Mouse (Mus musculus): ENCODE measurements around the gene Ripor2. TPM values are rescaled to one million over a fixed set of nuclear protein-coding genes. Genes with fewer than 3 reads are reported as not detected.

Ripor2 gene
- total RNA-seq, 2 experiments from 2014 or later, result 7.1 to 15.5 TPM

DNA sequence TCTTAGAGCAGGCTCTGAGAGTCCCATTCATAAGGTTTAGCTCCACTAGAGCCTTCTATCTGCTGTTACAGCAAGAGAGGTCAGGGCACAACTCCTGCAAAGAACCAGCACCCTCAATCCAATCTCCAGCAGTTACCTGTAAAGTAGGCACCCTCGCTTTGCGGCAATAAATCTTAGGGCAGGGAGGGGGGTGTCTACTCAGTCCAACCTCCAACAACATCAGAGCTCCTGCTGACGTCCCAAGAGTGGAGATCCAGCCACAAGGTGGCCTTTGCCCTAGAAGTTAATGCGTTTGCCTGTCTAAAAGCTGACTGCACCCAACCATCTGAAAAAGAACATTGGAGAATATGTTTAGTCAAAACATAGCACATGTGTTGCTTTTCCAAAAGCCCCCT lies 58.2 kb downstream of the Ripor2 start:
- ATAC-seq (replicated peaks; ENCODE audit: low FRiP score, poor library complexity, severe bottlenecking), result no peak

DNA sequence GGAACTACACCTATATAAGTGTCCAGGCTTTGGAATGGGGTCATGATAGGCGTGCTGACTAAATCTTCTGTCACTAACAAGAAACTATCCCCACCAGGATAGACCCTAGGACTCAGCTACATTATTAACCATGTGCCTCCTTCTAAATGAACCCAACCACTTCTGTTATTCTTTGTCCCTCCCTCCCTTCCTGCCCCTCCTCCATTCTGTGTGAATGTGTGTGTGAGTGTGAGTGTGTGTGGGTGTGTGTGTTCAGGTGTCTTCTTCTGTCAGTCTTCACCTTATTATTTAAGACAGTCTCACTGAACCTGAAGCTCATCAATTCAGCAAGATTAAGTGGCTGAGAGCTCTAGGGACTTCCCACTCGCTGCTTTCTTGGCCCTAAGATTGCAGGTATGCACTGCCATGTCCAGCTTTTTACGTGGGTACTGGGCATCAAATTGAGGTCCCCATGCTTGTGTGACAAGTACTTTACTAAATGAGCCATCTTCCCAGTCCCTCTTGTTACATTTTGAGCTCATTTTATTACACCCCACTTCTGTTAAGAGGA lies 58.9 kb downstream of the Ripor2 start:
- no peak for ATAC-seq (replicated peaks; ENCODE audit: low FRiP score, poor library complexity, severe bottlenecking)

GRCm38 (mm10) chr13:24641491-24642430 lies 59.8 kb downstream of the Ripor2 start:
- ATAC-seq (replicated peaks; ENCODE audit: low FRiP score, poor library complexity, severe bottlenecking), result no peak

DNA sequence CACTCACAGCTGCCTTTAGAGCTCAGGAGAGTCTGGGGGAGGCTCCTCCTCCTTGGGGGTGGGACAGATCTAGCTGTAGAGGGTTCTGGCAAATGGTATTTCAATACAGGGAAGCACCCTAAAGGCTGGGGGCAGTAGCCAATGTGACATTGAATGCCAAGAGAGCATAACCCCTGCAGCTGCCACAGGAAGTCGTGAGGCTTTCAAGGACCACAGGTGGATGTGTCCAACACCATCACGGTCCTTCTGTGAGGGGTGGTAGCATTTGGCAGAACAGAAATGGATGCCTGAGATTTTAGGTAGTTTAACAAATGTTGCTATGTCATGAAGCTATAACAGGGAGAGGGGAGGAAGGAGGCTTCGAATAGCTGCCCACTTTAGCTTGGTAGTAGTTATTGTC lies 63.2 kb downstream of the Ripor2 start:
- no peak for ATAC-seq (replicated peaks; ENCODE audit: low FRiP score, poor library complexity, severe bottlenecking)

DNA sequence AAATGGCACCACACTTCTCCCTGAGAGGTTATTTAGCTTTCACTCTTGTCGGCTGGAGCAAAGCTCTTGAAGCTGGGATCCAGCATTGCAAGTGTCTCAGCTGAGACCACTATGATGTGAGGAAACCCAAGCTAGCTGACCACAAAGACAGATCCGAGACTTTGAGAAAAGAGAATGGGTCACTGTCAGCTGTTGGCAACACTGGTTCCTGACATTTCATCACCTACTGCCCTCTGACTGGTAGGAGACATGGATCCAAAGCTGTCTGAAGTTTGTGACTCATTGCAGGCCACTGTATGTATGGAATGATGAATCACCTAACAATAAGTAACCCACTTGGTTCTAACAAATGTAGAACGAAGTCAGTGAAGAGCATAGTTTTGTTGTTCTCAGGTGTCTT lies 64.3 kb downstream of the Ripor2 start:
- no peak for ATAC-seq (replicated peaks; ENCODE audit: low FRiP score, poor library complexity, severe bottlenecking)

DNA sequence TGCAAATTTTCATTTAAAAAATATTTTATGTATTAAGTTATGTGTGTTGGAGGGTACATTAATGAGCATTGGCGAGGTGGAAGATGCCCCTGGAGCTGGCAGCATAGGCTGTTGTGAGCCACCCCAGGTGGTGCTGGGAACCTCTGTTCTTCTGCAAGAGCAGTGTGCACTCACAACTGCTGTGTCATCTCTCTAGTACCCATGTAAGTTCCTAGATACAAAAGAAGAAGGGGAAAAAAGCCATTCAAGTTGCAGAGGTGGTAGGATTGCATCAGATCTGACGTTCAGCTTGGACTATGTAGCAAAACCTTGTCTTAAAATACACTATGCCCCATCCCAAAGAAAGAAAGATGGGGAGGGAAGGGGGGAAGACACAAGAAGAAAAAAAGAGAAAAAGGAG lies 65.5 kb downstream of the Ripor2 start:
- no peak for ATAC-seq (replicated peaks; ENCODE audit: low FRiP score, poor library complexity, severe bottlenecking)

- no peak for ATAC-seq (replicated peaks; ENCODE audit: low FRiP score, poor library complexity, severe bottlenecking)
These were observed 66.0 kb downstream of the Ripor2 start for GRCm38 (mm10) chr13:24648027-24648426.

GRCm38 (mm10) chr13:24648668-24649067 lies 66.7 kb downstream of the Ripor2 start:
- ATAC-seq (replicated peaks; ENCODE audit: low FRiP score, poor library complexity, severe bottlenecking), result no peak

DNA sequence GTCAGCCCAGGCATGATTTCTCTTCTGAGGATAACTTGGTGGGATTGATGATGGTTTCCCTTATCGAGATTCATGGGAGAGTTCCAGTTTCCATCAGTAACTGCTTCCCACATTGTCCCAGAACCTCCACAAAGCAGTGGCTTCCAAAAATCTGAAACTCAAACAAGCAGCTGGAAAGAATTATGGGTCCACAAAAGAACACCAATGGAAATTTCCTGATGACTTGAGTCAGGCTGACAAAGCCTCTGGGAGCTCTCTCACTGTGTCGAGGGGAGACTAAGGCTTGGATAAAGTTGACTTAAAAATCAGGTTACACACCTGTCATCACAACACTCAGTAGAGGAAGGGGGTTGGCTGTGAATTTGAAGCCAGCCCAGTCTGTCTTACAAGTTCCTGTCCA lies 67.1 kb downstream of the Ripor2 start:
- ATAC-seq (replicated peaks; ENCODE audit: low FRiP score, poor library complexity, severe bottlenecking), result no peak

DNA sequence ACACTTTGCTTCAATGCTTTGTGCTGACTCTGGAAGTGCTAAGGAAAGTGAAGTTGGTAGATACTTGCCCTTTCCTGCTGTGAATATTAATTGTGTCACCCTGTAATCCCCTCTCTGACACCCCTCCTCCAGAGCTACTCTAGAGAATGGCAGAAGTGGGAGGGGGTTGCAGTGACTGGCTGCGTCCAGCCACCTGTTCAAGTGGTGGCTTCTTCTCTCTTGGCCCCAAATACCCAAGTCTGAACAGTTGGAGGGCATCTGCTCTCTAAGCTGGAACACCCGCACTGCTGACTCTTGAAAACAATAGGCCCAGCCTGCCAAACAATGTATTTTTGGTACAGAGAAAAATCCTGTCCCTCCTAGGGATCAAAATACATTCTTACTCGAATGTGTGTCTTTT lies 69.0 kb downstream of the Ripor2 start:
- ATAC-seq (replicated peaks; ENCODE audit: low FRiP score, poor library complexity, severe bottlenecking), result no peak

- no peak for ATAC-seq (replicated peaks; ENCODE audit: low FRiP score, poor library complexity, severe bottlenecking)
These were observed 73.1 kb downstream of the Ripor2 start for GRCm38 (mm10) chr13:24654919-24655635.

GRCm38 (mm10) chr13:24656719-24657497 lies 74.9 kb downstream of the Ripor2 start:
- no peak for ATAC-seq (replicated peaks; ENCODE audit: low FRiP score, poor library complexity, severe bottlenecking)

- no peak for ATAC-seq (replicated peaks; ENCODE audit: low FRiP score, poor library complexity, severe bottlenecking)
These were observed 84.8 kb downstream of the Ripor2 start for GRCm38 (mm10) chr13:24666763-24667162.

GRCm38 (mm10) chr13:24668556-24668955 lies 86.6 kb downstream of the Ripor2 start:
- ATAC-seq (replicated peaks; ENCODE audit: low FRiP score, poor library complexity, severe bottlenecking), result no peak

DNA sequence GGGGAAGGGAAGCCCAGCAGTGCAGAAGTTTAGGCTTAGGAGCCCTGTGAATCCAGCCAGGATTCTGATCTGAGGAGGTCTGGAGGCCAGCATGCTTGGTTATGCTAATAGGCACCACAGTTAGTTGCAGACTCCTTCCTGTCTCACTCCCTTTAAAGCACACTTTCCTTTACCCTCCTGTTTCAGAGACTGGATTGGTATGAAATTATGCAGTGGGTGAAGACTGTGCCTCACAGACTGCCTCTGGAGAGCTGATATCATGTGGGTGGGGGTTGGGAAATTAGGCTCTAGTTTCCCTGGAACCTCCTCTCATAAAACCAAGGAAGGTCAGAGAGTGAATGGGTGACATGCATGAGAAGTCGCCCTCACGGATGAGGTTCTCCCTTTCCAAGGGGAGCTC lies 88.7 kb downstream of the Ripor2 start:
- ATAC-seq (replicated peaks; ENCODE audit: low FRiP score, poor library complexity, severe bottlenecking), result no peak

- ATAC-seq (replicated peaks; ENCODE audit: low FRiP score, poor library complexity, severe bottlenecking), result no peak
These were observed 97.2 kb downstream of the Ripor2 start for GRCm38 (mm10) chr13:24679027-24679680.

DNA sequence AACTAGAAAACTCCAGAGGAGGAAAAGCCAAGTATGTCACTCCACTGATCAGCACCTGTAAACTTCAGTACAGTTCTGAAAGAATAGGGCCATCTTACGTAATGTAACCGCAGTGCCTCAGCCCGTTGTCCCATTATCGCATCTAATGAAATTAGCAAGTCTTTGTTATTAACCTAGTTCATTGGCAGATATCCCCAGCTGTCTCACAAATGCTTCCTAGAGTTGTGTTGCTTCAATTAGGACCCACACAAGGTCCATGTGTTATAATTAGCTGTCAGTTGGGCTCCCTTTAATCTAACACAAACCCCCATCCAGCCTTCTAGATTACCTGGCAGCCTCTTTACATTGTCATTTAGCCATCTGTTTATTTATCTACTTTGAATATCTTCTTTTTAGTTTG lies 99.0 kb downstream of the Ripor2 start:
- no peak for ATAC-seq (replicated peaks; ENCODE audit: low FRiP score, poor library complexity, severe bottlenecking)

GRCm38 (mm10) chr13:24682346-24682745 lies 100.4 kb downstream of the Ripor2 start:
- no peak for ATAC-seq (replicated peaks; ENCODE audit: low FRiP score, poor library complexity, severe bottlenecking)

DNA sequence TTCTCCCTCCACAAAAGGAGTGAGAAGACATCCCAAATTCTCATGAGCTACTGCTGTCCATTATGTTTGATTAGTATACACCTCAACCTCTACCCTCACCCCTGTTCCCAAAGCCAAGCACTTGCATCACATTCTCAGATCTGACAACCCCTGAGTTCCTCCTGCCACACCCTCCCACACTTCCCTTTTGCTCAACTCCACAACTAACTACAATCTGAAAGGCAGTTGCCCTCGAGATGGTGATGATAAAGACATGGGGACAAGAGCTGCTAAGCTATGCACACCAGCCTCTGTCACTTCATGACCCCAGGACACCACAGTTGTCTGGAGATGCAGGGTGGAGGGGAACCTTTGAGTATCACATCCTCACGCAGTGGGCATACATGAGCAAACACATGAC lies 102.5 kb downstream of the Ripor2 start:
- no peak for ATAC-seq (replicated peaks; ENCODE audit: low FRiP score, poor library complexity, severe bottlenecking)

DNA sequence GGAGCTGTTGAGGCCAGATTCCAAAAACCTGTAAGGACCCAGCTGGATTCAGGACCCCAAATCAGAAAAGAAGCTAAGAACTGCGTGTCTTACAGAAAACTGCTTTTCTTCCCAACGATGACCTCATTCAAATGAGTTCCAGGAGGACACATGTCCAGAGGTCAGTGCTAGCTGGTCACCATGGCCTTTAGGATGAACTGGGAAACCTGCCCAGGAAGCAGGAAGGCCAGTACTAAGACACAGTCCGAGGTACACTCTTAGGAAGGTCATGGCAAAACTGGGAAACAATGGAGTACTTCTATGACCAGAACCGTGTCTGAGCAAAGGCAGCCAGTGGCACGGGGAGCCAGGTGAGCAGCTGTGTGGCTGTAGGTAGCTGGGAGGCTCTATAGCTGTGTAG lies 103.9 kb downstream of the Ripor2 start:
- ATAC-seq (replicated peaks; ENCODE audit: low FRiP score, poor library complexity, severe bottlenecking), result no peak

All from erythroid progenitor cell, adult 5-6 weeks (primary cell).